Mouse (Mus musculus): ENCODE data around the gene Lhpp.

DNA sequence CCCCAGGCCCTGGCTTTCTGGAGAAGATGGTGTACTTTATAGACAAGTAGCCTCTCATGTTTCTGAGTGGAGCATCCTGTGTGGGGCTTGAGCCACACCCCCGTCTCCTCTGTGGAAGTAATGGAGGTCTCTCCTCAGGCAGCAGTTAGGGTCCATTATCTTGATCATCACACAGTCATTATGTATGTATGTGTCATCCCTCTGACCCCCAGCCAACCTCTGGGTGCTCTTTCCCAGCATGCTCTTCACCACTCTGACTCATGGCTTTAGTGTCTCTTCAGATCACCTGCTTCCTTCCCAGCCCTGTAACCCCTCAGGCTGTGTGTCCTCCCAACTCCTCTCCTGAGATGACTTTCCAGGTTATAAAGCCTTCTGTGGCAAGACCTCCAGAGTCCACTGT, 31.2 kb downstream of the Lhpp start:
- TF ChIP-seq CTCF (IDR thresholded peaks at IDR 0.05; ENCODE audit: low read depth, low read length) (no peak), TAL1 (conservative IDR thresholded peaks at IDR 0.05; ENCODE audit: low read depth, low read length) (no peak)

Measured in G1E (cell line).